Mouse (Mus musculus) MEL (cell line): ENCODE data around the gene Gipc2.

ENCODE experiments used
- CTCF ChIP-seq, 3 experiments: IDR thresholded peaks in 2 of 3; conservative IDR thresholded peaks in 1 of 3; 2 replicates each; pipeline ENCODE4 v1.5.1; 2011 to 2012; ENCODE audit warnings: low read length in 3 of 3, low read depth in 2 of 3, mild to moderate bottlenecking in 2 of 3, improper control_type of control experiment in 1 of 3, inconsistent platforms in 1 of 3, mixed read lengths in 1 of 3, moderate library complexity in 1 of 3; ENCODE audit not compliant: control insufficient read depth in 1 of 3, insufficient read depth in 1 of 3, poor library complexity in 1 of 3, severe bottlenecking in 1 of 3
- EP300 ChIP-seq, 2 experiments: IDR thresholded peaks; 2 replicates each; pipeline ENCODE4 v1.6.1; 2011; ENCODE audit warnings: improper control_type of control experiment in 2 of 2, low read length in 2 of 2, low read depth in 1 of 2, mild to moderate bottlenecking in 1 of 2
- MYC ChIP-seq: IDR thresholded peaks from 2 replicates; pipeline ENCODE4 v1.6.1; 2011; ENCODE audit warnings: low read depth, mild to moderate bottlenecking, low read length, improper control_type of control experiment, moderate library complexity
- POLR2A ChIP-seq, 2 experiments: IDR thresholded peaks; 2 replicates each; pipeline ENCODE4 v1.6.1; 2011 to 2012; ENCODE audit warnings: low read length in 2 of 2, mild to moderate bottlenecking in 2 of 2, control low read depth in 1 of 2, improper control_type of control experiment in 1 of 2, low read depth in 1 of 2, moderate library complexity in 1 of 2; ENCODE audit not compliant: control insufficient read depth in 1 of 2, insufficient read depth in 1 of 2, poor library complexity in 1 of 2
- ZC3H11A ChIP-seq: IDR thresholded peaks from 2 replicates; pipeline ENCODE4 v1.6.1; 2012; ENCODE audit warnings: low read depth, mild to moderate bottlenecking, inconsistent platforms, low read length, improper control_type of control experiment

- TF ChIP-seq ZC3H11A (no peak), CTCF (IDR thresholded peaks at IDR 0.05 in 2 of 3, conservative IDR thresholded peaks at IDR 0.05 in 1 of 3; ENCODE audit: control insufficient read depth in 1 of 3, insufficient read depth in 1 of 3, low read depth in 2 of 3, low read length in 3 of 3, poor library complexity in 1 of 3, severe bottlenecking in 1 of 3) (no peak), POLR2A (IDR thresholded peaks at IDR 0.05; ENCODE audit: control insufficient read depth in 1 of 2, insufficient read depth in 1 of 2, low read depth in 1 of 2, low read length in 2 of 2, poor library complexity in 1 of 2) (no peak), EP300 (IDR thresholded peaks at IDR 0.05; ENCODE audit: low read depth in 1 of 2, low read length in 2 of 2) (no peak), MYC (no peak)
Observed at GRCm38 (mm10) chr3:152180624-152181023, 14.6 kb upstream of the Gipc2 start.
